Mouse (Mus musculus): Measurements from ENCODE around the gene Zbtb7b.

DNA sequence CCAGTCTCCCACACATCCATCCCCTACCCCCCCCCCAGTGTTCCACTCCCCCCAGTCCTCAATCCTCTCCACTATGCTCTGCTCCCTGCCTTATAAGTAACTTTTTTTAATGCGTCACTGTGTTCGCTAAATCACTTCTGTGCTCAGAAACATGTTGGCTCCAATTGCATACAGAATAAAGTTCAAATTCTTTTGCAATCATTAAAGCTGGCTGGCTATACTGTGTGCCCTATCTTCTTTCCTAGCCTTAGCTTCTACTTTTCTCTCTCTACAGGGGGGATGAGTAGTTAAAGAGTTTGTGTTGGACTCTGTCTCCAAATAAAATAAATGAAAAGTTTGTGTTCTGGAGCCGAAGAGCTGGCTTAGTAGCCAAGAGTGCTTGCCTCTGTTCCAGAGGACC, 15.1 kb upstream of the Zbtb7b start:
- TF ChIP-seq CTCF (IDR thresholded peaks at IDR 0.05; ENCODE audit: insufficient read depth, low read depth, low read length): no peak
- no peak for TF ChIP-seq POLR2A (IDR thresholded peaks at IDR 0.05; ENCODE audit: insufficient read depth, low read depth, low read length)
